Mouse (Mus musculus): ENCODE measurements around the gene Ttc17. TPM values are rescaled to one million over a fixed set of nuclear protein-coding genes. Genes with fewer than 3 reads are reported as not detected.

Ttc17 gene
- 15.5 and 15.6 TPM in 2 replicates for polyA plus RNA-seq (2015; fragmentation: Nextera tagmentation; extraction: Ambion mirVana)

DNA sequence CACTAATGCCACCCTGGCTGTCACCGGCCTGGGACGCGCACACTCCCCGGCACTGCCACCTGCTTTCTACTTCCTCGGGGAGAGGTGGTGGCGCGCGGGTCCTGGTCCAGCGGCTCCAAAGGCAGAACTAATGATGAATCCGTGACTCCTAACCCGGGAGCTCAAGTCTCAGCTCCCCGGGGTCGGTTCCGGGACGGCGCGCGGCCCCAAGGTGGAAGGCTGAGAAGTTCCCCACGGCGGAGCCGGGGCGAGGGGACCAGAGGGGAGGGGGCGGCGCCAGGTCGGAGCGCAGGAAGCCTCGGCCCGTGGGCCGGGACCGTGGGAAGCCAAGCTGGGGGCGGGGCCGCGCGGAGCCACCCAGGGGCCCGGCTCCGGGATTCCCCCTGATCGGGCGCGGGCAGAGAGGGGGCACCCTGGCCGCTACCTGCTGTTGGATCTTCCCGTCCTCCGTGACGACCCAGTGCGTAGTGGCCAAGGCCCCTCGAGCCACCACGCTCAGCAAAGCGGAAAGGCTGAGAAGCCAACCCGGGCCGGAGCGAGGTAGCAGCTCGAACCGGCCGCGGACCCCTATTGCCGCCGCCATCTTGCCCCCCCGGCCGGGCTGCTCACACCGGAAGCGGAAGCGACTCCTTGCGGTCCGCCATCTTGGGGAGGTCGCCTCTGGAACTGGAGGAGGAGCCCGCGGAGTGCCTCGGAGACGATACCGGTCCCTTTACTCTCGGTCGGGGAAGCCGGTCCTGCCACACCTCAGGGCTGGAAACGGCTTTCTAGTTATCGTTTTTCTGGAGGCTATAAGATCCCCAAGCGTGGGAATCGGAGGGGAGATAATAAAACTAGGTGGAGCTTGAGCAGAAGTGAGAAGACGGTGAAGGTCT, at the start of gene Ttc17:
TSS of gene Ttc17 (minus strand) at position 607 of the 875 bp plus-strand sequence.
- H3K4me3 ChIP-seq (replicated peaks): peak within 1 kb of the TSS; percentile 99
- H3K9ac ChIP-seq: peak within 1 kb of the TSS; percentile 92
- H3K4me2 ChIP-seq: peak within 1 kb of the TSS; percentile 84
- ATAC-seq (replicated peaks; ENCODE audit: low FRiP score): peak; percentile 97
- H3K27ac ChIP-seq: peak within 1 kb of the TSS; percentile 93
- peaks cover 25% of the 10 kb centered on the region for H3K4me1 ChIP-seq
- H3K27me3 ChIP-seq: no peaks in the 10 kb centered on the region
- H3K36me3 ChIP-seq: peaks cover 16% of the 10 kb centered on the region
- under 1% methylated on average over 77 of the region's 77 CpGs for WGBS
- no peaks in the 10 kb centered on the region for H3K9me3 ChIP-seq (replicated peaks)

GRCm38 (mm10) chr2:94449643-94450042, 43.2 kb upstream of the Ttc17 start:
- WGBS: 69% methylated on average over 8 of the region's 8 CpGs
- Histone ChIP-seq H3K36me3 (no peaks in the 10 kb centered on the region), H3K9ac (no peak overlapping the region), H3K27me3 (no peaks in the 10 kb centered on the region), H3K27ac (no peak overlapping the region), H3K9me3 (replicated peaks) (no peaks in the 10 kb centered on the region), H3K4me1 (no peaks in the 10 kb centered on the region), H3K4me2 (no peak overlapping the region), H3K4me3 (replicated peaks) (no peak overlapping the region)
- no peak for ATAC-seq (replicated peaks; ENCODE audit: low FRiP score)

- Histone ChIP-seq H3K4me2 (peak overlapping the region; percentile 83), H3K27me3 (no peaks in the 10 kb centered on the region), H3K9me3 (replicated peaks) (no peaks in the 10 kb centered on the region), H3K4me1 (peaks cover 28% of the 10 kb centered on the region), H3K36me3 (no peaks in the 10 kb centered on the region), H3K4me3 (replicated peaks) (peak overlapping the region; percentile 97), H3K27ac (peak overlapping the region; percentile 82), H3K9ac (peak overlapping the region; percentile 92)
- peak; percentile 20; the same call in 1 of the 2 replicates for ATAC-seq (replicated peaks; ENCODE audit: low FRiP score)
- WGBS: under 1% methylated on average over 10 of the region's 10 CpGs
Measured at GRCm38 (mm10) chr2:94436952-94437351, 30.5 kb upstream of the Ttc17 start.

DNA sequence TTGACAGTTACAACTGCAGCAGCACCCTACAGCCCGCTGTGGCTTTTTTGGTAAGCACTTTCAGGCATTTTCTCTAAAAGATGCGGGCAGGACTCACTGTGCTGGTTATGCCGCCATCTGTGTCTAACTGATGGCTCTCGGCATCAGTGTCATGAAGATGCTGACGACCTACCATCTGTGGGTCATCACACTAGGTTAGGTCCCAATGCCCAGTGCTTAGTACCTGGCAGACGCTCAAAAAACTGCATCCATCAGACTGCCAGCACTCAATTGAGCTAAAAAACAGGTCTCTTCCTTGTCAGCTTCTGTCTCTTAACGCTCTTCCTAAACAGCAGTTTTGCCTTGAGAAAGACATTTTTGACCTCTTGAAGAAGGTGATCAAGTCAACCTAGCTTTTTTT, 29.0 kb upstream of the Ttc17 start:
- H3K4me2 ChIP-seq: no peak overlapping the region; the same call in 1 of the 2 replicates

GRCm38 (mm10) chr2:94434833-94435232, 28.3 kb upstream of the Ttc17 start:
- Histone ChIP-seq H3K36me3 (no peaks in the 10 kb centered on the region), H3K9ac (no peak overlapping the region), H3K27me3 (no peaks in the 10 kb centered on the region), H3K4me3 (replicated peaks) (no peak overlapping the region), H3K4me2 (no peak overlapping the region), H3K27ac (no peak overlapping the region), H3K9me3 (replicated peaks) (no peaks in the 10 kb centered on the region), H3K4me1 (peaks cover 28% of the 10 kb centered on the region)
- ATAC-seq (replicated peaks; ENCODE audit: low FRiP score): no peak
- 68% methylated on average over 1 of the region's 1 CpGs for WGBS

More for the DNA sequence above, 29.0 kb upstream of the Ttc17 start:
- no peaks in the 10 kb centered on the region for H3K27me3 ChIP-seq
- no peaks in the 10 kb centered on the region for H3K9me3 ChIP-seq (replicated peaks)
- no peak for ATAC-seq (replicated peaks; ENCODE audit: low FRiP score)
- no peak overlapping the region for H3K4me3 ChIP-seq (replicated peaks)
- WGBS: 81% methylated on average over 7 of the region's 7 CpGs
- no peaks in the 10 kb centered on the region for H3K36me3 ChIP-seq
- H3K27ac ChIP-seq: no peak overlapping the region
- H3K9ac ChIP-seq: no peak overlapping the region
- peaks cover 28% of the 10 kb centered on the region for H3K4me1 ChIP-seq

- no peak overlapping the region for H3K4me3 ChIP-seq (replicated peaks)
- no peaks in the 10 kb centered on the region for H3K27me3 ChIP-seq
- H3K4me2 ChIP-seq: no peak overlapping the region
- peaks cover 25% of the 10 kb centered on the region for H3K4me1 ChIP-seq
- 68% methylated on average over 2 of the region's 2 CpGs for WGBS
- no peak for ATAC-seq (replicated peaks; ENCODE audit: low FRiP score)
- H3K9me3 ChIP-seq (replicated peaks): no peaks in the 10 kb centered on the region
- no peak overlapping the region for H3K27ac ChIP-seq
- H3K36me3 ChIP-seq: peaks cover 13% of the 10 kb centered on the region
- H3K9ac ChIP-seq: no peak overlapping the region
Measured at GRCm38 (mm10) chr2:94432214-94432613, 25.7 kb upstream of the Ttc17 start.

- Histone ChIP-seq H3K9ac (no peak overlapping the region), H3K27ac (no peak overlapping the region), H3K4me1 (peaks cover 8% of the 10 kb centered on the region; the same call in 1 of the 2 replicates), H3K27me3 (no peaks in the 10 kb centered on the region), H3K4me2 (no peak overlapping the region), H3K36me3 (peaks cover 49% of the 10 kb centered on the region), H3K9me3 (replicated peaks) (no peaks in the 10 kb centered on the region), H3K4me3 (replicated peaks) (no peak overlapping the region)
- no peak for ATAC-seq (replicated peaks; ENCODE audit: low FRiP score)
- WGBS: 93% methylated on average over 1 of the region's 1 CpGs
Measured at GRCm38 (mm10) chr2:94428456-94428855, 22.0 kb upstream of the Ttc17 start.

GRCm38 (mm10) chr2:94407441-94407840, 952 bp upstream of the Ttc17 start:
- Histone ChIP-seq H3K9ac (peak overlapping the region; percentile 92), H3K27me3 (no peaks in the 10 kb centered on the region), H3K9me3 (replicated peaks) (no peaks in the 10 kb centered on the region), H3K4me3 (replicated peaks) (peak overlapping the region; percentile 99), H3K4me1 (peaks cover 25% of the 10 kb centered on the region), H3K27ac (no peak overlapping the region), H3K36me3 (peaks cover 26% of the 10 kb centered on the region), H3K4me2 (peak overlapping the region; percentile 84)
- no peak for ATAC-seq (replicated peaks; ENCODE audit: low FRiP score)
- 37% methylated on average over 3 of the region's 3 CpGs for WGBS

GRCm38 (mm10) chr2:94407021-94407420, 532 bp upstream of the Ttc17 start:
- H3K4me2 ChIP-seq: peak overlapping the region; percentile 84
- peak overlapping the region; percentile 99 for H3K4me3 ChIP-seq (replicated peaks)
- peaks cover 22% of the 10 kb centered on the region for H3K36me3 ChIP-seq
- WGBS: 1% methylated on average over 13 of the region's 13 CpGs
- peaks cover 25% of the 10 kb centered on the region for H3K4me1 ChIP-seq
- no peaks in the 10 kb centered on the region for H3K27me3 ChIP-seq
- H3K9me3 ChIP-seq (replicated peaks): no peaks in the 10 kb centered on the region
- ATAC-seq (replicated peaks; ENCODE audit: low FRiP score): peak; percentile 19; the same call in 1 of the 2 replicates
- peak overlapping the region; percentile 93 for H3K27ac ChIP-seq
- H3K9ac ChIP-seq: peak overlapping the region; percentile 92

GRCm38 (mm10) chr2:94405397-94406082, 949 bp downstream of the Ttc17 start:
- Histone ChIP-seq H3K27me3 (no peaks in the 10 kb centered on the region), H3K36me3 (peaks cover 8% of the 10 kb centered on the region), H3K4me3 (replicated peaks) (peak overlapping the region; percentile 99), H3K9ac (peak overlapping the region; percentile 92), H3K27ac (peak overlapping the region; percentile 93), H3K9me3 (replicated peaks) (no peaks in the 10 kb centered on the region), H3K4me1 (peaks cover 25% of the 10 kb centered on the region), H3K4me2 (peak overlapping the region; percentile 84)
- 4% methylated on average over 21 of the region's 21 CpGs for WGBS
- no peak; the same call in 1 of the 2 replicates for ATAC-seq (replicated peaks; ENCODE audit: low FRiP score)

DNA sequence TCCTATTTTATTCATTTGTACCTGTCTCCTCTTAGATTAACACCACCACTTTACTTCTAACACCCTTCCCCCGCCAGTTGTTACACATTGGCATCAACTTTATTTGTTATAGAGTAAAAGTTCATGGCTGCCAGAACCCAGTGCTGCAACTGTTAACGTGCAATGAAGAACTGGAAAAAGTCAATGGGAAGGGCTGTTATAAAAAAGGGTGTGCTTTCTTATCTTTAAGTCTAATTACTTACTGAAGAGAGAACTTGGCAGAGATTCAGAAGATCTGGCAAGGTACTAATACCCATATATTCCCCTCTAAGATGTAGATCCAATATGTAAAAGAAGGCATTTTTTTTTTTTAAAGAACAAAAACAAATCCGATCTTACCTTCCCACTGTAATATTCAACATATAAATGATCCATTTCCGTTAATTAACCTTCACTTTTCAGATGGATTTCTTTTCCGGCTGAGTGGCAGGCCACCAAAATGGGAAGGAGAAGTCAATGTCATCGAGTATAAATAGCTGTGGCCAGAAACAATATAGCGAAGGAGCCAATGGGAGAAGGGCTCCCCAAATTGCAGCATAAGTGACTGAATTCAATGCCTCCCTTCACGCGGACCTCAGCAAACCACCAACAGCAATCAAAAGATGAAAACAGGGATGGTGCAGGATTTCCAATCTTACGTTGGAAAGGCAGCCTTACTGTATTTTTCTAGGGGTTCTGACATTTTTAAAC, 1.8 kb downstream of the Ttc17 start:
- no peaks in the 10 kb centered on the region for H3K9me3 ChIP-seq (replicated peaks)
- no peak overlapping the region for H3K9ac ChIP-seq
- H3K4me3 ChIP-seq (replicated peaks): peak overlapping the region; percentile 99; the same call in 1 of the 2 replicates
- no peaks in the 10 kb centered on the region for H3K27me3 ChIP-seq
- no peak for ATAC-seq (replicated peaks; ENCODE audit: low FRiP score)
- peaks cover 25% of the 10 kb centered on the region for H3K4me1 ChIP-seq
- WGBS: 73% methylated on average over 10 of the region's 10 CpGs
- no peak overlapping the region for H3K27ac ChIP-seq
- H3K36me3 ChIP-seq: no peaks in the 10 kb centered on the region
- peak overlapping the region; percentile 84; the same call in 1 of the 2 replicates for H3K4me2 ChIP-seq

All from kidney, embryonic 15.5 days (tissue).